Mouse (Mus musculus): ENCODE measurements around the gene Egf.

DNA sequence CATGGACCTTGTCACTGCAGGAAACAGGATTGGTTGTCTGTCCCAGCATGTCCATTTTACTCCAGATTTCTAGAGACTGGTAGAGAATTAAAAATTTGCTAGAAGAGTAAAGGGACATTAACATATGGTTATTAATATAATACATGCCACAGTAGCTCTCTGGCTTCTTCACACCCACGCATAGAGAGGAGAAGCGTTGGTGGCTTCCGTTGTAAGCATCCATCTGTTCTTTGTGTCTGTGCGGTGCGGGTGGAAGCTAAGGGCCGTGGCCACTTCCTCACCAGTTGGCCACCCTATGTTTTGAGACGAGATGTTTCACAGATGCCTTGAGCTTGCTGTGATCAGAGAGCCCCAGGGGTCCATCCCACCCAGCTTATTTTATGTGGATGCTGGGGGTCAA is 113.5 kb downstream of the Egf start:
- no peak for TF ChIP-seq CTCF (IDR thresholded peaks at IDR 0.05)
- no peak for TF ChIP-seq POLR2A (IDR thresholded peaks at IDR 0.05; ENCODE audit: insufficient read depth, low read depth, low read length)
- TF ChIP-seq EP300 (IDR thresholded peaks at IDR 0.05; ENCODE audit: insufficient read depth, low read depth, low read length) = no peak

Measured in heart, adult 2 months (tissue).